Mouse (Mus musculus) layer of hippocampus, adult 18-20 months (tissue): ENCODE measurements around the gene Slco4c1. TPM values are rescaled to one million over a fixed set of nuclear protein-coding genes. Genes with fewer than 3 reads are reported as not detected.

Experiments
- DNase-seq, 2 experiments: peaks; one replicate each; pipeline ENCODE4 v3.0.0; 2022; ENCODE audit warnings: low spot score in 2 of 2
- long read RNA-seq: library from polyadenylated mRNA; stranded (forward); transcript quantifications from one replicate; pipeline ENCODE4 v2.0.0, GENCODE M21; 2021
- total RNA-seq, 2 experiments: library from RNA; stranded (reverse); gene quantifications; 2 replicates each; pipeline ENCODE4 v1.2.3; 2021

Gene Slco4c1
- 1 to 10 TPM; 1.5 TPM for total RNA-seq
- long read RNA-seq, full-length matches to known transcripts = 1 of 1 reads
- long read RNA-seq, partial matches to known transcripts = 0 of 1 reads
- long read RNA-seq, other reads (novel, unspliced or antisense) = 0 of 1 reads

DNA sequence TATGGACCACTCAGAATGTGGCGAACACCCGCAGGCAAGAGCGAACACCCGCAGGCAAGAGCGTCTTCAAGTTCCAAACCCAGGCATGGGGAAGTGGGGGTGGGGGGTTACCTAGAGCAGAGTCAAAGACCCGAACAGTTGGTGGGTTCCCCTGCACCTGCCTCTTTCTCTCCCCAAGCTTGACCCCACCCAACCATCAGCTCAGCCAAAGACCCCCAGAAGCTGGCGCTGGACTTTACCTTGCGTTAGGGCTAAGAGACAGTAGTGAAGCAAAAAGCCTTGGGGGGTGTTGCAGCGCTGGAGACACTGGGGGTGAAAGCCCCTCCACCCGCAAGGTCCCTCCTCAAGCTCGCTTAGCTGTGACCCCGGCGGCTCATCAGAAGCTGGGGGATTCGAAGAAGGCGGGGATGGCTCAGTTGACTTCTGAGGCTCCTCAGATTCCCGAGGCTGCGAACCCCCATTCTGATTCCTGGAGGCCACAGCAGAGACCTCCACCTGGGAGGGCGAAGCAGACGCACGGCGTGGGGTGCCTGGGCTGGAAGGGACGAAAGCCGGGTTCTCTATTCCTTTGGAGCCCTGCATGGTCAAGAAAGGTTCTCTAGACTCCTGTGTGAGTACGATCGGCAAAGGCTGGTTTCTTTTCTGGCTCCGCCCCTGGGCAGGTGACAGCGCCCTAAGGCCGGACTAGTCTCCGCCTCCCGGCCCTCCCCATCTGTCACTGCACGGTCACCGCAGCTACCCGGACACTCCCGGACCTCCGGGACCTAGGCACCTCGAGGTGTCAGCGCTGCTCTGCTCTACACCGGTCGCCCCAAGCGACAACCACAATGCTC lies at the start of gene Slco4c1:
Gene Slco4c1 (minus strand): TSS at position 644 of the 833 bp plus-strand sequence.
- DNase-seq = peak; percentile 16 to 62

DNA sequence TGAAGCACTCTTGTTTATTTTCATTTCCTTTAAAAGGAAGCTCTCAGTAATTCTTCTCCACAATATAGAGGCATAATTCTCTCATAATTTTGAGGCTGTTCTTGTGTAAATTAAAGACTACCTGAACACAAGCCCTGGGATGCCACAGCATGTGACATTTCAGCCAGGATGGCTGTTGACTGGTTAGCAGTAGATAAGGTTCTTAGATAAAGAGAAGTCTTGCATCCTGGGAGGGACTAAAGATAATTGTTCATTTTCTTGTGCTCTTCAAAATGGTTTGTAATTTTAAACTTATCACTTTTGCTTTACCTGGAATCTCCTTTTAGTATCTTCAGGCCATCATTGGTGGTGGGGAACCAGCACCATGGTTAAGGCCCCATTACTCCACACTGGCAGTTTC lies 45.4 kb upstream of the Slco4c1 start:
- DNase-seq = no peak

DNA sequence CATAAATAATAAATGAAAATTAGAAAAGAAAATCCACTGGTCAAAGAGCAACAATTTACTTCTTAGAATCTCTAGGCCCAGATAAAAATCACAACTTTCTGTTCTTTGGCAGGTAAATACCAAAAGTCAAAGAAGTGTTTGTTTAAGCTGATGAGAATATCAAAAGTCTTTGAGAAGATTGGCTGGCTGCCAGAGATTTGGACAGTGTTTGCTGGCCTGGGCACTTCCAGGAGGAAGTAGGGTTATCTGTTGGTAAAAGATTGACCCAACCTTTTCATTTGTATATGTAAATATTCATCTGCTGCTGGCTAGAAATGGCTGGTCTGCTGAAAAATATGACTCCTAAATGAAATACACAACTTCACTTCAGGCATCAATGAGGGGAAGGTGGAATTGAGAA lies 11.8 kb upstream of the Slco4c1 start:
- DNase-seq = no peak

DNA sequence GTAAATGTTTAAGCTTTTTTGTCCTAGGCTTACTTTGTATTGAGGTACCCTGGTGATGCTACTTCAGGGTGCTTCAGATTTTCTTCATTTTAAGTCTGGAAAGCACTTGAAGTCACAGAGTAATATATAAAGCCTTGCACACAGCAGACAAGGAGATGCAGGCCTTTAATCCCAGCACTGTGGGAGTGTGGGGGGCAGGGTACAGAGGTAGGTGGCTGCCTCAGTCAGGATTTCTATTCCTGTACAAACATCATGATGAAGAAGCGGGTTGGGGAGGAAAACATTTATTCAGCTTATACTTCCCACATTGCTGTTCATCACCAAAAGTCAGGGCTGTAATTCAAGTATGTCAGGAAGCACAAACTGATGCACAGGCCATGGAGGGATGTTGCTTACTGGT lies 6.6 kb upstream of the Slco4c1 start:
- DNase-seq = no peak

DNA sequence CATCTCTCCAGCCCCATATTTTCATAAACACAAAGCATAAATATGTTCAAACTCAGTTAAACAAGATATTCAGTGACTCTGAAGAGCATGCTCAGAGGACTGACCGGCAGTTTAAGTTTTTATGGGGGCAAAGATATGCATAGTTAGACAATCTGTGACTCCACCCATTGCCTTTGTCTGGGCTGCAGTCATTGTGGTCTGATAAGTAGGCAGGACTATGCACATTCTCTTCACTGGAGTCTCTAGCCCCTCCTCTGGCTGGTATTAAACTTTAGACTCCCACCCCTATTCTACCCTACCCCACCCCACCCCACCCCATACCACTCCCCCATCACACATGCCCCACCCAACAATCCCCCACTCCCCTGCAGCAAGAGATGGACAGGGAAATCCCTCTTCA lies 4.1 kb upstream of the Slco4c1 start:
- DNase-seq = no peak

DNA sequence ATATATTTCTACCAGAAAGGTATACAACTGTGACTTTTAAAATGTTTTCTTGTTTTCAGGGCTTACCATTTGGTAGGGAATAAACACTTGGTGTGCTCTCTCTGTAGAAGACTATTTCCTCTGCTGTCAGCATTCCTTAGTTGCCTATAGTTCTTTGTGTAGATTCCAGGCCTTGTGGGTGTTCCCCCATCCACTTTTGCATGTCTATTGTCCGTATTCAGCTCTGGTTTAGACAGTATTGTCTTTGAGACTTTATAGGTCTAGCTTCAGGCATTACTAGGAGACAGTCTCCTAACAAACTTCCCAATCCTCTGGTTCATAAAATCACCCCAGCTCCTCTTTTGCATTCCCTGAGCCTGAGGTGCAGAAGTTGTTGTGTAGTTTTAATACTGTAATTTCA lies 2.7 kb upstream of the Slco4c1 start:
- DNase-seq = no peak

DNA sequence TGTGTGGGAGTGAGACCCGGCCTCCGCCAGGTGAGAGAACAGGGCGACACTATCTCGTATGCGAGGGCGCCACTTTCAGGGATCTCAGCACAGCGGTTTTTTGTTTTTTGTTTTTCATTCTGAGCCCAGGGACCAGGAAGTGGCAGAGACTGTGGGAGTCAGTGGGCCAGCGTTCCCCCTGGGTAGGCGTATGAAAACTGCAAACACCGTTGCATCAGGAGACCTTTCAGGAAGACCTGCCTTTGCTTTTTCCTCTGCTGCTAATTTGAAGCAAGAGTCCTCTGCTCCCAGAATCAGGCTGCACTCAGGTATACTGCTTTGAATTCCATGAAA lies 356 bp upstream of the Slco4c1 start:
- no peak for DNase-seq

DNA sequence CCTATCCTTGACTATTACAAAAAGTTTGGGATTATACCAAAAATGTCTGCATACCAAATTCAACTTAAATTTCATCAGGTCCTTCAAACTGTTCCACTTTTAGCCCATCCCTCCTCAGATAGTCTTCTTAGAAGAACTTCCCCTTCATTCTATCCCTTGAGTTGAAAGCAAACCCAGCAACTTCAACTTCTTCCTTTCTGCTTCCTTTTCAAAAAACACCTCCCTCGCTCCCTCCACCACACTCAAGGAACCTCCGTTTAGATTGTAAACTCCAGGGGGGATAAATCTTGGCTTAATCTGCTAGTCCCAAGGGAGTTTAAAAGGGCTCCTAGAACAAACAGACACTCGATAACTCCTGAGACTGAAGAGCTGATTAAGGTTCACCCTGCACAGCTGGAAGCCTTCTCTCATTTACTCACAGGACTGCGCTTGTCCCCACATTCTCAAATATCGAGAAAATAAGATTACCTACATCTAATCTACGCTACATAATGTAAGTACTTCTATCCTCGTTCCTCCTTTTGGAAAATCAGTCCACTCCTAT lies 1.1 kb downstream of the Slco4c1 start:
- no peak for DNase-seq

DNA sequence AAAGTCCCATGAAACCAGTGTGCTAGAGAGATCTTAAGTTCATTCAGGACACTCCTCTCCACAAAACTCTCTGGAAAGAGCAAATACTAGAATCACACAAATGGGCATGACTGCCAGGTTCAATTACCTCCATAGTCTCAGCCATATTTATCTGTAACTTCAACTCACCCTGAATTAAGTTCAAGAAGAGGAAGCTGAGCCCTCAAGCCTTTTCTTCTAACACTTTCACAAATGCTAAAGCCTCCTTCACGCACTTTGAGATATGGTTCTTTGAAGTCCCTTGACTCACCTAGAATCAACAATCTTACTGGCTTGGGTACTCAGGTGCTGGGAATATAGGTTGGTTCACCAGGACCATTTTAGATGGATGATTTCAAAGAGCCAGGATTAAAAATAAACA lies 3.2 kb downstream of the Slco4c1 start:
- no peak for DNase-seq

DNA sequence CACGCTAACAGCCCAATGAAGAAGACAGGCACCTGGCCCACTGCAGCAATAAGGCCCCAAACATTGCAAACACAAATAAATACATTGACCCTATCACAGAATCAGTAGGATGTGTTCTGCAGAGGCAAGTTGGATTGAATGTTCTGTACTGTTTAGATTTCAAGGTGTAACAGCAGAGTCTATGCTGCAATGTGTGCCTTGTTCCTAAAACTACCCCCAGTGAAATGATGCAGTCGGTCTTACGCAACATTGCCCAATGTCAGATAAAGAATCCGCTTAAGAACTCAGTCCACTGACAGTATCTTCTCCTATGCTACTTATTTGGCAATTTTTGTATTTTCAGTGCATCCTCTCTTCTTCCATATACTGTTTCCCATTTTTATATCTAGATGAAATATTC lies 6.0 kb downstream of the Slco4c1 start:
- no peak for DNase-seq

DNA sequence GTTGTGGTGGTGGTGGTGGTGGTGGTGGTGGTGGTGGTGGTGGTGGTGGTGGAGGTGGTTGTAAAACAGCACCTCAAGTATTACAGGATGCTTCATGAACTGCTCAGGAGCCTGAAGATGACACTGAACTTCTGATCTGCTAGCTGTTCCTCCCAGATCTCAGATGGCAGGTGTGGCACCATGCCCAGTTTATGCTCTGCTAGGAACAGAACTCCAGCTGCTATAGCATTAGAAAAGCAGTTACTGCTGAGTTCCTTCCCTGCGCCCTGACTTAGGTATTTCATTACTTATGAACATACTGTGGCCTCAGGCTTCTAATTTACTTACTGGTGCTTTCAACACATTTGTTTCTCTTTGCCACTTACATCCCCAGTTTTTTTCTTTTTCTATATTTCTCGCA lies 7.9 kb downstream of the Slco4c1 start:
- no peak for DNase-seq

DNA sequence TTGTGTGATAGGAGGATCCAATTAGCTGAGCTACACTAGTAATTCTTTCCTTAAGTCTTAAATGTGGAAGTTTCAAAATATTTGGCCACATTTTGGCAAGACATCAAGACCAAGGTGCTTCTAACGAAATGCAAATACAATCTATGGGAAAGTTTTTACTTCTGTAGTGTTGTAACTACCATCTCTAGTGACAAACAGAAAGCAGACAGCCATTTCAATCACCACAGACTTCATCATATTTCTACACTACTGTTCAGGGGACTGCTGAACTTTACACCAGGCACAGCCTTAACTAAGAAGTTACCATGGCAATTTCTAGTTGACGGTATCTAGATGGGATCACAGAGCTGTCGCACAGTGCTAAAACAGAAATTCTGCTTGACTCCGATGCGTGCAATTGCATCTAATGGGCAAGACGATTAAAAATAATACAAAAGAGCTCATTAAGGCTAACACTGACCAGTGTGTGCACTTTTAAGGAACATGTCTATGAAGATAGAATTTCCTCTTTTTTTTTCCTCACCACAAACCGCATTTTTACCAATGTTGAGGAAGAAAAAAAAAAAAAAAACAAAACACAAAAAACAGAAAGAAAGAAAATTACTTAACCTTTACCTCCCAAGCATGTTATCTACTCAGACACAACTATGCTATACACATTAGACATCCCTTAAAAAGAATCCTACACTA lies 11.8 kb downstream of the Slco4c1 start:
- no peak for DNase-seq

DNA sequence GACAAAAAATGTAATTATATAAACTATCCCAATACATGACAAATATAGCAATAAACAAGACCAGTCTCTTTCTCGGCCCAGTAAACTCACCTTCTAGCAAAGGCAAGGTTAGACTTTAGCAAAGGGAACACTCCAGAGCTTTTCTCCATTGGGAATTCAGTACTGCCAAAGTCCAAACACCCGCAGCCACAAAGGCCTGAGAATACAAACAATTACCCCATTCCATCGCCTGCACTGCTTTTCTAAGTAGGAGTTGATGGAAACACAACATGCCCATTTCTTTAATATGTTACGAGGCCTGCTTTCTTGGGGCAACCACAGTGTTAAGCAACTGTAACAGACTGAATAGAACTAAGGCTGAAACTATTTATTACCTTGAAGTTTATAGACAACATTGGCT lies 18.4 kb downstream of the Slco4c1 start:
- no peak for DNase-seq

DNA sequence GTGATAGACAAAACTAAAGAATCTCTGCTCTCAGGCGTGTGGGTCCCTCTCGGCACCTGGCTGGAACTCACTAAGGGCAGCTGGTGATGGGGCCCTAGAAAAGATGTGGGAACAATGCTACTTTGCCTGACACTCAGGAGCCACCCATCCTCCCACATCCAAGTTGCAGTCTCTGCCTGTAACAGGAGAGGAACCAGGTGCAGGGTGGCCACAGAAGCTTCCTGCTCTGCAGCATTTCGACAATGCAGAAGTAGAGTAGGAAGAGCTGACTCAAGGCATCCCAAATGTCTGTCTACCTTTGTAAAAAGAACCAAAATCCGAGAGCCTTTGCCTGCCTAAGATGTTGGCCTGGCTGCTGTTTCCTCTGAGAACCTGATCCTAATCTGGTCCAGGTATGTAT lies 22.9 kb downstream of the Slco4c1 start:
- no peak for DNase-seq

DNA sequence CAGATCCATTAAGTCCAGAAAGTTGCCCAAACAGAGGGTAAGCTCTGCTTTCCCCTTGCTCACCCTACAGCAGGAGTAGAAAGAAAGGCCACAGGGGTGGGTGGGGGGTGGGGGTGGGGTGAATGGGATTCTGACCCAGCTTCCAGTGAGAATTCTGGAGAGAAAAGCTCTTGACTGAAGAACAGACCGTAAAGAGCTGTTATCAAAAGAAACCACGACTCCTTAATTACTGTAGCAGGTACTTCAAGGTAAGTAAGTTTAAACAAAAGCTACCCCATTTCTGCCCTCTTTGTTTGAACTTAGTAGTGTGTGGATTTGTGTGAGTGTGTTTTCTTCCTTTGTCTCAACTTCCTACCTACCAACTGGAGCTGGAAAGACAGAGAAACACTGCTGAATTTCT lies 23.4 kb downstream of the Slco4c1 start:
- DNase-seq = no peak

DNA sequence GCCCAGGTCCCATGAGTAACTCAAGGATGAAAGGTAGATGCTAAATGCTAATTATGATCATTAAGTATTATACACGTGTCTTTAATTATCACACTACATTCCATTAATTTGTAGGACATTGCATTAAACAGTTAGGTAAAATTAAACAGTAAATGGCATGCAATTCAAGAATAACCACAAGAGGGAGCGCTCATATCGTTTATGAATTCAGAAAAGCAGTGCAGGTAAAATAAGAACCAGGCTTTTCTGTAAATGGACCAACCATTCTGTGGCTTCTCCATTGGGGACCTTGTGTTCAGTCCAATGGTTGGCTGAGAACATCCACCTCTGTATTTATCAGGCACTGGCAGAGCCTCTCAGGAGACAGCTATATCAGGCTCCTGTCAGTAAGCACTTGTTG lies 25.2 kb downstream of the Slco4c1 start:
- peak in 1 of 2 experiments; percentile 73 for DNase-seq

DNA sequence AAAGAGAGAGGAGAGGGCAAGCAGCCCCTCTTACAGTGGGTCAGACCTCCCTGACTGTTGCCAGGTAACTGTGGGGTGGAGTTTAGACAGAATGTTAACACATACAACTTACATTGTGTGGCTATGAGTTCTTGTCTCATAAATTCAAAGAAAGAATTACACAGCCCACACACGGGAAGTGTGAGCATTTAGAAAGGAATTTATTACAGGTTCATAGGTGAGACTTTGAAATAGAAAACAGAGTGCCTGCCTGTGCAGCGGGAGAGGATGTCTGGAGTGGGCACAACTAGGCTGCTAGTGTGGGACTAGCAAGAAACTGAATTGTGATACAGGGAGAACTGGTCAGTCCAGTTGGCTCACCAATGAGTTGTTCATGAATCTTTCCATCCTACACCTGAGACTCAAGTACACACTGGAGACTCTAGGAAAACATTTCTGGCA lies 66.7 kb downstream of the Slco4c1 start:
- no peak for DNase-seq

DNA sequence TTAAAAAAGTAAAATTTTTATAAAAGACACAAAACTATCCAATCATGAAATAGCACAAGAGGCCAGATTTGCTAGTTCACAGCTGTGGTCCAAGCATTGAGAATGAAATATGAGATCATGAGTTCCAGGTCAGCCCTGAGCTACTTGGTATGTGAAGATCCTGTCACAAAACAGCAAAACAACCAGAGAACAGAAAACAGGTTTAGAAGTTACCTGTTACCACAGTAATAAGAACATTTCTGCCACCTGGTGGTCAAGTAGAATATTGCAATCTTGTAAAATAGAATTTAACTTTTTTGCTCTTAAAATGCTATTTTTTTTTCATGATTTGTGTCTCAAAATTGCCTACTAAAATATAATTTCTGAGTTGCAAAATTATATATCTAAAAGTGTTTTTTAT lies 70.4 kb downstream of the Slco4c1 start:
- DNase-seq = peak in 1 of 2 experiments; percentile 20

DNA sequence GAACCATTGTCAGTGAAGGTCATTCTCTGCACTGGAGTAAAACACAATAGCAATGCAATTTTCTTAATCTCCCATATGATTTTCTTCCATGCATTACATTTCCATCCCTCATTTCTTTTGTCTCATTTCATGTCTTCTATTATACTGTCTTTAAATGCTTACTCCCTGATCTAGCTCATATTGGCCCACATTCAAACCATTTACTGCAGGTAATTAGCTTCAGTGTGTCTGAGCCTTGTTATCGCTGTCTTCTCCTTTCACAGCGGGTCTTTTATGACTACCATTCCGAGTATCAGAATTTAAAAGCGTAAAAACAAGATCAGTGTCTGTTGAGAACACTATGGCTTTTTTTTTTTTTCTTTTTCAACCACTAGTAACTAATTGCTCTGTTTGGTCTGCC lies 77.3 kb downstream of the Slco4c1 start:
- DNase-seq = no peak

DNA sequence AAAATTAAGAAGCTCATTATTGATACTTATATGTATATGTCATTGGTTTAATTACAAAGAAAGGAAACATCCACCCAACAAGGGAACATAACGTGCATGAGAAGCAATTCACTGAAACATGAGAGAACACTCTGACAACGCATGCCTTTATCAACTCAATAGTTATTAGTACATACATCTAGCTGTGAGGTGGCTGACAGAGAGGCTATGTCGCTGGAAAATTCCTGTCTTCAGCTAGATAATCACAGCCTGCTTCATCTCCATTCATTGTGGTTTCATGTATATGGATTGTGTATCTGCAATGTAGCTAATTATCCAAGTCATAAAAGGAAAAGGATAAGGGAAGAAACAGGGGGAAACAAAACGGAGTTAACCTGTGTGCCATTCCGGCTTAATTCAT lies 77.7 kb downstream of the Slco4c1 start:
- DNase-seq = no peak

DNA sequence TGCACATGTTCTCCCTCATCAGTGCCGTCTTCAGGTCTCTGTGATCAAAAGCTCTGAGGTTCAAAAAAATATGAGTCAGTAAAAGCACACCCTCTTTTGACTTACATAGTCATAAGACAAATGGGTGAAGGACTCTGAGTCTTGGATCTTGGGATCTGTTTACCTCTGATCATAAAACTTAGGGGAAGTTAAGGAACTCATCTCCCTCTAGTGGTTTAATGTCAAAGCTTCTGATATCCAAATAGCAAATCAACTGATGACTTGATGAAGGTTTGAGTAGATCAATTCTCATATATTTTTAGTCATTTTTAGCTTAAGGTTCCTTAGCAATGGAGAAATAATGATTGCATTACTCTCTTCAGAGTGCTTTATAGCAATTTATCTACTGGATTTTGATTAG lies 82.7 kb downstream of the Slco4c1 start:
- DNase-seq = no peak

DNA sequence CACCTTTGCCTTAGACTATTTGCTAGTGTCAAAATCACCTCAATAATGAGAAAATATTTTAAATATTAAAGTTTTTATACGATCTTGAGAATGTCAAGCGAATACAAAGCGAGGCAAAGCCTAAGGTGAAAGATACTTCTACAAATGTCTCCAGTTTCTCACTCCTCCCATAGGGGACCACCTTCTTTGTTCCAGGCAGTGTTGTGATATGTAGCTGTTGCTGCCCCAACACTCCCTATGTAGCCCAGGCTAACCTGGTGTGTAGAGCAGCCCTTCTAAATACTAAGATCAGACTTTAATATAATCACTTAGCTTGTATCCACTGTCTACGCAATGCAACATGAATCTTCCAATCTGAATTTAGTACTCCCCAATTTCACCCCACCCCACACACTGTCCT lies 97.8 kb downstream of the Slco4c1 start:
- DNase-seq = no peak
